Mouse (Mus musculus): Measurements from ENCODE around the gene Nudcd2. TPM values are rescaled to one million over a fixed set of nuclear protein-coding genes. Genes with fewer than 3 reads are reported as not detected.

Gene Nudcd2
- total and polyA plus RNA-seq, 3 experiments = 154 to 176 (median 171) TPM

DNA sequence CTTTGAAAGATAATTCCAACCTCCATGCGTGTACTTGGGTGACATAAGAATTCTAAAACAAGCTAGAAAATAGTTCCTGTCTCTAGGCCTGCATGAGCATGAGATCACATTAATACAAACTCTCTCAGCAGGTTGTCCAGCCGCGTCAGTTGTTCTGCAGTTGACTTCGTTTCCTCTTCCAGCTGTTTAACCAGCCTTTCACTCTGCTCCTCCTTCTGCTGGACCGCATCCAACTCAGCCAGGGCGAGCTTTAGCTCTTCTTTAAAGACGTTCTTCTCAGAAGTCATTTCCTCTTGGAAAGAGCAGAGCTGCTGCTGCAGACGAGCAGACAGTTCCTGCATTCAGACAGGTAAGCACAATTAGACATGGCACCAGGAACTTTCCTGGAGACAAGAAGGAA lies 19.6 kb upstream of the Nudcd2 start:
- no peaks in the 10 kb centered on the region for H3K4me1 ChIP-seq (ENCODE audit: control insufficient read depth in 1 of 2, insufficient read depth in 2 of 2, low read length in 2 of 2)
- no peak overlapping the region for H3K9ac ChIP-seq (ENCODE audit: control insufficient read depth, low read depth, low read length, poor library complexity, severe bottlenecking)
- no peak overlapping the region for H3K27ac ChIP-seq (ENCODE audit: control insufficient read depth, low read depth, low read length)
- DNase-seq (ENCODE audit: low read depth, low spot score) = peak; percentile 61
- peak; percentile 50; the same call in 1 of the 2 replicates for TF ChIP-seq ETS1 (IDR thresholded peaks at IDR 0.05; ENCODE audit: low read depth, low read length)
- TF ChIP-seq HCFC1 (IDR thresholded peaks at IDR 0.05; ENCODE audit: low read depth, low read length) = no peak
- no peaks in the 10 kb centered on the region for H3K9me3 ChIP-seq (replicated peaks; ENCODE audit: insufficient read depth, low read length)
- H3K27me3 ChIP-seq (ENCODE audit: control insufficient read depth in 1 of 2, insufficient read depth in 2 of 2, low read length in 2 of 2) = no peaks in the 10 kb centered on the region
- peaks cover 5 to 71% of the 10 kb centered on the region in 2 experiments for H3K36me3 ChIP-seq (ENCODE audit: control insufficient read depth in 1 of 2, insufficient read depth in 2 of 2, low read length in 2 of 2)
- H3K4me3 ChIP-seq (ENCODE audit: control insufficient read depth in 1 of 2, insufficient read depth in 1 of 2, low read depth in 2 of 2, low read length in 2 of 2) = no peak overlapping the region
- H3K79me2 ChIP-seq (ENCODE audit: control insufficient read depth, insufficient read depth, low read length, poor library complexity) = no peaks in the 10 kb centered on the region

DNA sequence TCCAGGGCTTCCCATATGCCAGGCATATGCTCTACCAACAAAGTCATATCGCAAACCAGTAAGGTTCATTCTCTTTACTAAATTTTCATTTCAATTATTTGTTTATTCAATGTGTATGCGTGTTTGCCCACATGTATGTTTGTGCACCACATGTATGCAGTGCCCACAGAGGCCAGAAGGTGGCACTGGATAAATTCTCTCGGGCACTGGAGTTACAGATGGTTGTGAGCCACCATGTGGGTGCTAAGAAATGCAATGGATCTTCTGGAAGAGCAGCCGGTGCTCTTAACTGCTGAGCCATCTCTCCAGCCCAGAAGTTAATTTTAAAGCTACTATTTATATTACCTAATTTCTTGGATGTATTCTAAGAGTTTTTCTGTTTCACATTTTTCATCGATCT lies 17.9 kb upstream of the Nudcd2 start:
- no peak overlapping the region for H3K4me3 ChIP-seq (ENCODE audit: control insufficient read depth in 1 of 2, insufficient read depth in 1 of 2, low read depth in 2 of 2, low read length in 2 of 2)
- H3K79me2 ChIP-seq (ENCODE audit: control insufficient read depth, insufficient read depth, low read length, poor library complexity) = peaks cover 1% of the 10 kb centered on the region; the same call in 1 of the 2 replicates
- peak; percentile 59 for DNase-seq (ENCODE audit: low read depth, low spot score)
- no peaks in the 10 kb centered on the region for H3K27me3 ChIP-seq (ENCODE audit: control insufficient read depth in 1 of 2, insufficient read depth in 2 of 2, low read length in 2 of 2)
- TF ChIP-seq CHD2 (IDR thresholded peaks at IDR 0.05; ENCODE audit: low read length) (no peak), CTCF (IDR thresholded peaks at IDR 0.05 in 2 of 3, conservative IDR thresholded peaks at IDR 0.05 in 1 of 3; ENCODE audit: control insufficient read depth in 1 of 3, insufficient read depth in 1 of 3, low read depth in 2 of 3, low read length in 3 of 3, poor library complexity in 1 of 3, severe bottlenecking in 1 of 3) (peak; percentile 32 to 53 (median 35); a peak in 5 of 6 replicates), SMC3 (IDR thresholded peaks at IDR 0.05; ENCODE audit: low read depth, low read length) (0 out of 2 replicates have a peak, but pooled peaks have one; percentile 11), MYC (IDR thresholded peaks at IDR 0.05; ENCODE audit: low read depth, low read length) (0 out of 2 replicates have a peak, but pooled peaks have one; percentile 35)
- peaks cover 8 to 70% of the 10 kb centered on the region in 2 experiments for H3K36me3 ChIP-seq (ENCODE audit: control insufficient read depth in 1 of 2, insufficient read depth in 2 of 2, low read length in 2 of 2)
- no peak overlapping the region for H3K9ac ChIP-seq (ENCODE audit: control insufficient read depth, low read depth, low read length, poor library complexity, severe bottlenecking)
- no peaks in the 10 kb centered on the region for H3K9me3 ChIP-seq (replicated peaks; ENCODE audit: insufficient read depth, low read length)
- no peak overlapping the region for H3K27ac ChIP-seq (ENCODE audit: control insufficient read depth, low read depth, low read length)
- no peaks in the 10 kb centered on the region for H3K4me1 ChIP-seq (ENCODE audit: control insufficient read depth in 1 of 2, insufficient read depth in 2 of 2, low read length in 2 of 2)

DNA sequence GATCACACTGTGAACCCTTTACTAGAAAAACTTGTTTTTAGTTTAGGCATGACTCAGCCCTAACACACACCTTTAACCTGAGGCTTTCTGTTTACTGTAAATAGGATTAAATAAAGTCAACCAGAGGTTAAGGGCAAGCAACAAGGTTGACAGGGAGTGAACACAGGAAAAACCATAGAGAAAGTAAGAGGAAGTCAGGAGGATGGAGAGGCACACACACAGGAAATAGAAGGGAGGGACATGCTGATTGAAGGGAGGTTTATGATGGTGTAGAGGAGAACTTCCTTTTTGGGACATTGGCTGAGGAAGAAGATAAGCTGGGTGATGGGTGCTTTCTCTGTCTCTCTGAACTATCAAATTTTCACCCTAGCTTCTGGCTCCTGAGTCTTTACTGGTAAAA lies 15.1 kb upstream of the Nudcd2 start:
- no peak overlapping the region for H3K4me3 ChIP-seq (ENCODE audit: control insufficient read depth in 1 of 2, insufficient read depth in 1 of 2, low read depth in 2 of 2, low read length in 2 of 2)
- no peak overlapping the region for H3K27ac ChIP-seq (ENCODE audit: control insufficient read depth, low read depth, low read length)
- DNase-seq (ENCODE audit: low read depth, low spot score) = peak; percentile 64
- H3K27me3 ChIP-seq (ENCODE audit: control insufficient read depth in 1 of 2, insufficient read depth in 2 of 2, low read length in 2 of 2) = no peaks in the 10 kb centered on the region
- peaks cover 1% of the 10 kb centered on the region; the same call in 1 of the 2 replicates for H3K79me2 ChIP-seq (ENCODE audit: control insufficient read depth, insufficient read depth, low read length, poor library complexity)
- H3K9ac ChIP-seq (ENCODE audit: control insufficient read depth, low read depth, low read length, poor library complexity, severe bottlenecking) = no peak overlapping the region
- H3K9me3 ChIP-seq (replicated peaks; ENCODE audit: insufficient read depth, low read length) = no peaks in the 10 kb centered on the region
- H3K4me1 ChIP-seq (ENCODE audit: control insufficient read depth in 1 of 2, insufficient read depth in 2 of 2, low read length in 2 of 2) = no peaks in the 10 kb centered on the region
- H3K36me3 ChIP-seq (ENCODE audit: control insufficient read depth in 1 of 2, insufficient read depth in 2 of 2, low read length in 2 of 2) = peaks cover 8 to 70% of the 10 kb centered on the region in 2 experiments
- TF ChIP-seq HCFC1 (IDR thresholded peaks at IDR 0.05; ENCODE audit: low read depth, low read length) (peak; percentile 58; the same call in 1 of the 2 replicates), RCOR1 (IDR thresholded peaks at IDR 0.05; ENCODE audit: low read depth, low read length) (peak; percentile 80), EP300 (IDR thresholded peaks at IDR 0.05; ENCODE audit: low read depth in 1 of 2, low read length in 2 of 2) (no peak), MYC (IDR thresholded peaks at IDR 0.05; ENCODE audit: low read depth, low read length) (no peak), BHLHE40 (IDR thresholded peaks at IDR 0.05; ENCODE audit: borderline replicate concordance, low read depth, low read length) (no peak), MEF2A (IDR thresholded peaks at IDR 0.05; ENCODE audit: extremely low read depth, insufficient replicate concordance, low read depth, low read length, poor library complexity, severe bottlenecking) (no peak), GATA1 (IDR thresholded peaks at IDR 0.05; ENCODE audit: low read depth, low read length) (peak; percentile 72), CHD2 (IDR thresholded peaks at IDR 0.05; ENCODE audit: low read length) (no peak)

Data from MEL (cell line).